Mouse (Mus musculus) C2C12 (cell line): ENCODE data around the gene Serpina12.
A peak's percentile ranks its signal among the peaks of the same experiment; 100 is the strongest.

Source experiments
- CTCF ChIP-seq: IDR thresholded peaks from one replicate; pipeline ENCODE4 v1.5.1; 2011; ENCODE audit not compliant: control insufficient read depth, insufficient read depth, insufficient read length
- FOSL1 ChIP-seq: IDR thresholded peaks from one replicate; pipeline ENCODE4 v1.8.0; 2011; ENCODE audit warnings: mild to moderate bottlenecking, low read length; ENCODE audit not compliant: poor library complexity, insufficient read depth, severe bottlenecking
- MYOG ChIP-seq: IDR thresholded peaks from one replicate; pipeline ENCODE4 v1.6.1; 2011; ENCODE audit not compliant: control insufficient read depth, insufficient read length; ENCODE audit errors: extremely low read depth

GRCm38 (mm10) chr12:104029986-104030385 lies 14.3 kb downstream of the Serpina12 start:
- no peak for TF ChIP-seq FOSL1
- peak; percentile 43 for TF ChIP-seq CTCF
- no peak for TF ChIP-seq MYOG
